Mouse (Mus musculus): ENCODE results near the gene Pbxip1. TPM values are rescaled to one million over a fixed set of nuclear protein-coding genes. Genes with fewer than 3 reads are reported as not detected.

The Pbxip1 gene
- total RNA-seq, 2 experiments from 2014 or later, result 17.1 to 17.5 TPM

DNA sequence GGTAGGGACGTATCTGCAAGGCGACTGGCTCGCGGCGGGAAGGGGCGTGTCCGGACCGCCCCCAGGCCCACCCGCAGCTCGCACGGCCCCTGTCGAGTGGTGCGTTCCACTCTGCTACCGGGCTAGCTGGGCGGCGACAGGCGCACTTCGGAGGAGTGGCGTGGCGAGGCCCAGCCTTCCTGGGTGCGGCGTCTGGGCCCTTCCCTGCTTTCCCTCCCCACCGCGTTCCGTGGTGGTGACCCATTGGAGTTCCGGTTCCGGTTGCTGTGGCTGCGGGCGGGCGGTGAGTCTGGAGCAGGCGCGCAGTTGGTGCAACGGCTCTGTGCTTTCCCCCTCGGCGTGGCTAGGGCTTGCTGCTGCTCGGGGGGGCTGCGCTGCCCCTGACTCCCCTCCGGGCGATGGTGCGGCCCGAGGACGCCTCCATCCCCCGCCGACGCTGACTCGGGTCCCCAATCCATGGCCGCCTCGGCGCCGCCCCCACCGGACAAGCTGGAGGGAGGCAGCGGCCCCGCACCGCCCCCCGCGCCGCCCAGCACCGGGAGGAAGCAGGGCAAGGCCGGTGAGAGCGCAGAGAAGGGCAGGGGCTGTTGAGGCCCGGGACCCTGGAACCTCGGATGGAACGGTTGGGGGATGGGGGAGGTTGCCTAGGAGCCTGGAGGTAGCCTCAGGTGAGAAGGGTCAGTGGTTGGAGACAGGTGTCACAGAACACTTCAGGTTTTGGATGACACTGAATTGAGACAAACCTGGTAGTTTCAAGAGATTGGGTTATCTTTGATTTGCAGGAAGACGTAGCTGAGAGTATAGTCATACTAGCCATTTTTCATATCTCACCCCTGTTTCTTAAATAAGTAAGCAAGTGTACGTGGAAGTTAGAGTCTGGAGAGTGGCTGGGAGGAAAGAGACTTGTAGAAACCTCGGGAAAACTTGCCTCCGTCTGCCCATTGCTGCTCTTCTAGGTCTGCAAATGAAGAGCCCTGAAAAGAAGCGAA lies 6.0 kb upstream of the Pbxip1 start, which contains the start of gene Pygo2:
TSS of gene Pygo2 (plus strand) at position 44 of the 989 bp plus-strand sequence.
- intact Hi-C loops (cut with DNase I), result no loop called here
- DNase-seq, result peak; percentile 97

DNA sequence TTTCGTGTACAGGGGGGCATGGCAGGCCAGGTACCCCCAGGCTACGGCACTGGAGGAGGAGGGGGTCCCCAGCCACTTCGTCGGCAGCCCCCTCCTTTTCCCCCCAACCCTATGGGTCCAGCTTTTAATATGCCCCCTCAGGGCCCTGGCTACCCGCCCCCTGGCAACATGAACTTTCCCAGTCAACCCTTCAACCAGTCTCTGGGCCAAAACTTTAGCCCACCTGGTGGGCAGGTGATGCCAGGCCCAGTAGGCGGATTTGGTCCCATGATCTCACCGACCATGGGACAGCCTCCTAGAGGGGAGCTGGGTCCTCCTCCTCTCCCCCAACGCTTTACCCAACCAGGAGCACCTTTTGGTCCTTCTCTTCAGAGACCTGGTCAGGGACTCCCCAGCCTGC lies 3.9 kb upstream of the Pbxip1 start:
- no peak for DNase-seq
- intact Hi-C loops (cut with DNase I), result no loop called here

- DNase-seq, result no peak
- intact Hi-C loops (cut with DNase I), result no loop called here
Observed at GRCm38 (mm10) chr3:89434532-89434931, 2.0 kb upstream of the Pbxip1 start.

DNA sequence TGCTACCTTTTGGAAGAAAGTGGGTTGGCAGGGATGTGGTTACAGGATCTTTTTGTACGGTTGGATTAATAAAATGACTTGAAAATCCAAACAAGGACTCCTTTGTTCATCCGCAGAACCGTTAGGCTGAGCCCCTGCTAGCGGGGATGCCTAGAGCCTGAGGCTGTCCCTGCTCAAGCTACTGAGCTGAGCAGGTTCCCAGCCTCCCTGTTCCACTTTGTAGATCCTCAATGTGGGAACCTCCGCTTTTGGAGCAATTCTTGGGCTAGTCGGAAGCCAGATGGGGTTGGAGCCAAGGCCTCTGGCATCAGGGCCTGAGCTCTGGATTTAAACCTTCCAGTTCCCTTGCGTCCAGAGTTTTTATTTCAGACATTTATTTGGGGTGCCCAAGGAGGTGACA lies 1.5 kb upstream of the Pbxip1 start:
- no peak for DNase-seq

GRCm38 (mm10) chr3:89437269-89437668 lies 763 bp downstream of the Pbxip1 start:
- intact Hi-C loops (cut with DNase I), result no loop called here
- no peak for DNase-seq

More for the DNA sequence above, 1.5 kb upstream of the Pbxip1 start:
- intact Hi-C loops (cut with DNase I), result no loop called here

DNA sequence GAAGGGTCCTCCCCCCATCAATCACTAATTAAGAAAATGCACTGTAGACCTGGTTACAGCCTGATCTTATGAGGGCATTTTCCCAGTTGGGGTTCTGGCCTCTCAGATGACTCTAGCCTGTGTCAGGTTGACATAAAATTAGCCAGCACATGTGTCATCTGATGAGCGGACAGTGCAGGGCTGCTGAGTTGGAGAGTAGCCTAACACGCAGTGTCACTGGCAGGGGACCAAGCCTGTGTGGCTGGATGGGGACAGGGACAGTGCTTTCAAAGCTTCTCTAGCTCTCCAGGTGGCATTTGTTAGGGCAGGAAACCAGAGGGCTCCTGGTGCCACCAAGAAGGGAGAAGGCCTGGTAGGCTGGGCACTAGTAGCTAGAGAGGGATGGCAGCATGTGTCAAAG lies 4.2 kb downstream of the Pbxip1 start:
- intact Hi-C loops (cut with DNase I), result no loop called here
- no peak for DNase-seq

- DNase-seq, result peak; percentile 53
- intact Hi-C loops (cut with DNase I), result no loop called here
Observed at GRCm38 (mm10) chr3:89448720-89449537, 12.4 kb downstream of the Pbxip1 start.

DNA sequence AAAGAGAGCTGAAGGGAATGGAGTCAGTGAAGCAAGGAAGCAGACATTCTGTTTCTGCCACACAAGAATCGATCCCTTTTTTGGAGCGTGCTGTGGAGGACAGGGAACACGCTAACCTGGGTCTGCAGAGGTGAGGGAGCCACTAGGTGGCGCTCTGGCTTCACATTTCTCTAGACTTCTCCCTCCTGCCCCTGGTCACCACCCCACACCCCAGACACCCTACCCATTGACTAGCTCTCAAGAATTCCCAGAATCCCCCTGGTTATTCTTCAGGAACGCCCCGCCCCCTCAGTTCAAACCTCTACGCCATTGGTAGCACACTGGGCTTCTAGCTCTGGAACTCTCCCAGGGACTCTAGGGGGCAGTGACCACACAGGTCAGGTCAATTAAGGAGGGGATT lies 13.0 kb downstream of the Pbxip1 start:
- intact Hi-C loops (cut with DNase I), result no loop called here
- peak; percentile 78 for DNase-seq

- intact Hi-C loops (cut with DNase I), result no loop called here
- DNase-seq, result no peak
Observed at GRCm38 (mm10) chr3:89451916-89452315, 15.4 kb downstream of the Pbxip1 start.

GRCm38 (mm10) chr3:89454401-89455177 lies 18.1 kb downstream of the Pbxip1 start, which contains the start of gene Pmvk:
Gene Pmvk (plus strand): TSS chr3:89454541.
- intact Hi-C loops (cut with DNase I), result no loop called here

GRCm38 (mm10) chr3:89455786-89456285 lies 19.3 kb downstream of the Pbxip1 start:
- intact Hi-C loops (cut with DNase I), result no loop called here
- DNase-seq, result no peak

More at GRCm38 (mm10) chr3:89454401-89455177, 18.1 kb downstream of the Pbxip1 start, which contains the start of gene Pmvk:
- DNase-seq, result no peak

DNA sequence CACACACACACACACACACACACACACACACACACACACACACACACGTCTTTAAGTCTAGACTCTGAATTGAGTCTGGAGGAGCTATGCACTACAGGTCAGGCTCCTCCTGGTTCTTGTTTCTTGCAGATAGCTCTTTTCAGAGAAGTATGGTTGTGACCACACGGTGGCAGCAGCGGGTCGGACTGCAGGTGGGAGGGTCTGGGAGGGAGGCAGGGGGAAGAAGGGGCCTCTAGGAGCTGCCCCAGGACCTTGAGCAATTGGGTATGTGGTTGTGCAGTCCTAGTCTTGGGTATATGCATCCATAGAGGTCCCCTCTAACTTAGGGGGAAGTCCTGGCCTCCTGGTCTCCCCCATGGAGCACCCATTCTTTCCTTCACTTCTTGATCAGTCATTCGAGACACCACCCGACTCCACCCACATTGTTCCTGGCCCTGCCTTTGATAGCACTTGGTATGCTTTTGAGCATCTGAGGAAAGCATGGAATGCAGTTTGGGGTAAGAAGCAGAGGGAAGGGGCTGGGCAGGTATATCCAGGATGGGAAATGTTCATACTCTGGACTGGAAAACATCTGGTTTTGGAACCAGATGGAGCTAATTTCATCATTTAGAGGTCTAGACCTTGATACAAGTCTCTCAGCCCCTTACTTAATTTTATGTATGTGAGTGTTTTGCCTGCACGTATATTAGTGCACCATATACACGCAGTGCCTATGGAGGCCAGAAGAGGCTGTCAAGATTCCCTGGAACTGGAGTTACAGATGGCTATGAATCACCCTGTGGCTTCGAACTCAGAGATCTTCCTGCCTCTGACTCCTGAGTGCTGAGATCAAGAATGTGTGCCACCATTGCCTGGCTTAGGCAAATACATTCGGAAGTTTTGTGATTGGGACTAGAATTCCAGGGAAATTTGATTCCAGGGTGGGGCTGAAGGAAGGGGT lies 20.5 kb downstream of the Pbxip1 start:
- intact Hi-C loops (cut with DNase I), result no loop called here
- peak; percentile 69 for DNase-seq

DNA sequence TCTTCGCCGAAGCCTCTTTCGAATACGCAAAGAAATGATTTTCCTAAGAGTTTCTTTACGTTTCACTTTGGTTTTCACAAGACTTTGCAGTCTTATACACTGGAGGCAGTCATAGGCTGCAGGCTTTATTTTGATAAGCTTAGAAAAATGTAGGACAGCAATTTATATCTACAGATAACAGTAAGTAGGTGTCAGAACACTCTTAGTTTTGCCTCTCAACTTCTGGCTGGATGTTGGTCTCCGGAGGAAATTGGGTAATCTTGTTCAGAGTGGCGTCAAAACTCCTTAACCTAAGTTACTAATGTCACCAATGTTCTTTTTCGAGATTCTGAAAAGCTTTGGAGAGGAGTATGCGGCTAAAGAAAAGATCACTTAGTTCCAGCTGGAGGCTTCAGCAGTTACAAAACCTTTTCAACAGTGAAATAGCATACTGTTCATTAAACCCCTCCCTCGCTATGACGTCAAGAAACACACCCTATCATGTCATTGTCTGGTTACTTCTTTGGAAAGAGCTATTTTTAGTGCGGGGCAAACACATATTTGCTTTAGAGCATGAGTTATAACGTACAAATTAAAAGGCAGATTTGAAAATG lies 22.0 kb downstream of the Pbxip1 start:
- intact Hi-C loops (cut with DNase I), result no loop called here
- no peak for DNase-seq

DNA sequence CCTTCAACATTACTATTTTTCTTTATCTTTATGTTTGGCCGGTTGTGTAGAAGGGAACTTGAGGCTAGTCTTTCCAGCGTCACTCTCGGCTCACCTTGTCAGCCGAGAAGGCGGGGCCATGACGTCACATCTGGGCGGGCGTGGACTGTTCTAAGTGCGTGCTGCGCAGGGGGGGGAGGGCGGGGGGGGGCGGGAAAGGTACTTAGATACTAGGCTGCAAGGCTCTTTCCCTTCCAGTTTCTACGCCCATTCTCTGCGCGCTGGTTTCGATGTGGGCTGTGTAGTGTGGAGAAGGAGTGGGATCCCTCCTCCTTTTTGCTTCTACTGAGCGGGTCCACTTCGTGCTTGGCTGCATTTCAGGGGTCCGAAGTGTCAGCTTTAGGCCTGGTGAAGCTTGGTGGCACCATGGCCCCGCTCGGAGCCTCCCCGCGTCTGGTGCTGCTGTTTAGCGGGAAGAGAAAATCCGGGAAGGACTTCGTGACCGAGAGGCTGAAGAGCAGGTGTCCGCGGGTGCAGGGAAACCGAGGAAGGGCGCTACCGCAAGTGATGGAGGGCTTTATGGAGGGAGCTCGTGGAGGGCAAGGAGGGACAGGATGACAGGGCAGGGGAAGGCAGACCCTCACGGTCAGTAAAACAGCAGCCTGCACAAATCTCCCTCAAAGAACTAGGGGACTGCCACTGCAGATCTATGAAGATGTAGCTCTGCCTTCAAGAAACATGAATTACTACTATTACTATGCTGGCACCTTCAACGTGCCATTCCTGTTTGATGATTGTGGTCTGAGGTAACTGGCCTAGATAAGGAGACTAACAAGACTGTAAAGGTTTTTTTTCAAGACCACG lies 22.7 kb downstream of the Pbxip1 start:
- intact Hi-C loops (cut with DNase I), result no loop called here
- peak; percentile 93 for DNase-seq

DNA sequence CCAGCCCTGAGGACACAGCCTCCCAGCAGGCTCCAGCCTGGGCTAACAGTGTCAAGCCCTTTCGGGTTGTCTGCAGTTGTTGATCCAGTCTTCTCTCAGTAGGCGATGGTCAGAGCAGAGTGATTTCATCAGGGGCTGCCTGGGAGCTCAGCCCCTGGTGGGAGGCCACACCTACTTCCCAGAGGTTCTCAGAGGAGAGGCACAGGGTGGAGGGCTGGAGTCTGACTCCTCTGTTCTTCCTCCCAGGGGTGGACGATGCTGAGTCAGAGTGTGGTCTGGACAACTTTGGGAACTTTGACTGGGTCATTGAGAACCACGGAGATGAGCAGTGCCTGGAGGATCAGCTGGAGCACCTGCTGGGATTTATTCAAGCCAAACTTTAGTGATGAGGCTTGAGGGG lies 31.8 kb downstream of the Pbxip1 start:
- intact Hi-C loops (cut with DNase I), result no loop called here
- DNase-seq, result no peak

GRCm38 (mm10) chr3:89472280-89472679 lies 35.8 kb downstream of the Pbxip1 start:
- intact Hi-C loops (cut with DNase I), result no loop called here
- DNase-seq, result no peak

DNA sequence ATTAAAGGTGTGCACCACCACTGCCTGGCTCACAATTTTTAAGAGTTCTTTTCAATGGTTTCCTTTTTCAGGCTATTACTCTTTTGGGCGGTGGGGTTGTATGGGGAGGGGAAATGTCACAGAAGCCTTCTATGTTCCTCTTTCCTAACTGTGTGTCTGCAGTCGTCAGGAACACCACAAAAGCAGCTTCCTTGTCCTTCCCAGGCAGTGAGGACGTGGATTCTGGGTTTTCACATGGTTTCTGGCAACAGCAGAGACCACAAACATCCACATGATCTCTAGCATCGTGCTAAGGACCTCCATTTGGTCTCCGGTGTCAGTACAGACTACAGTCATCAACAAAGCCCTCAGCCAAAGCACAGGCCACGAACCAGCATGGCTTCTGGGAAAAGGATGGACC lies 37.3 kb downstream of the Pbxip1 start:
- intact Hi-C loops (cut with DNase I), result no loop called here
- no peak for DNase-seq

- DNase-seq, result no peak
- intact Hi-C loops (cut with DNase I), result no loop called here
Observed at GRCm38 (mm10) chr3:89479055-89479454, 42.5 kb downstream of the Pbxip1 start.
